Mouse (Mus musculus): Measurements from ENCODE around the gene Sh2d1a.
A peak's percentile ranks its signal among the peaks of the same experiment; 100 is the strongest.

The Sh2d1a gene

DNA sequence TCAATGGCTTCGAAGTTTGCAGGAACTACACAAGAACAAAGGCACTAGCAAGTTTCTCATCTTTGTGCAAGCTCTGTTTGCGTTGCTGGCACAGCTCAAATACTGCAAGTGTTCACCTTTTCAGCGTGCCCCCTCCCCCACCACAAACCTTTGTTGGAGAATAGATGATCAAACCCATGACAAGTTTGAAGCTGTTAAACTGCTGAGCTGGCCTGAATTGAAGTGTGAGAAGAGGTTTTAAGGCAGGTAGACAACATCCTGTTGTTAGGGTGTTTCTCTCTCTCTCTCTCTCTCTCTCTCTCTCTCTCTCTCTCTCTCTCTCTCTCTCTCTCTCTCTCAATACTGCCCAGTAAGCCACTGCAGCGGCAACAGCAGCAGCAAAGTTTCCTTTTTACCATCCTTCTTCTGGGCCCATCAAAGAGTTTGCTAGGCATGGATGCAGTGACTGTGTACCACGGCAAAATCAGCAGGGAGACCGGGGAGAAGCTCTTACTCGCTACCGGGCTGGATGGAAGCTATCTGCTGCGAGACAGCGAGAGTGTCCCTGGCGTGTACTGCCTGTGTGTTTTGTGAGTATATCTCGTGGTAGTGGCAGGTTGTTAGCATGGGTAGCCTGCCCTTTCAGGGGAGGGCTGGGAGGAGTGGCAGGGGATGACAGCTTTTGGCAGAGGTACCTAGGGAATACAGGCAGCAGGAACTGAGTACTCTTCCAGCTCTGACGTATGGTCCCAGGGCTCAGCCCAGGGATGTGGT lies at the start of gene Sh2d1a:
Sh2d1a (plus strand) TSS at position 163 of the 753 bp plus-strand sequence.
- DNase-seq (ENCODE audit: low spot score): no peak

DNA sequence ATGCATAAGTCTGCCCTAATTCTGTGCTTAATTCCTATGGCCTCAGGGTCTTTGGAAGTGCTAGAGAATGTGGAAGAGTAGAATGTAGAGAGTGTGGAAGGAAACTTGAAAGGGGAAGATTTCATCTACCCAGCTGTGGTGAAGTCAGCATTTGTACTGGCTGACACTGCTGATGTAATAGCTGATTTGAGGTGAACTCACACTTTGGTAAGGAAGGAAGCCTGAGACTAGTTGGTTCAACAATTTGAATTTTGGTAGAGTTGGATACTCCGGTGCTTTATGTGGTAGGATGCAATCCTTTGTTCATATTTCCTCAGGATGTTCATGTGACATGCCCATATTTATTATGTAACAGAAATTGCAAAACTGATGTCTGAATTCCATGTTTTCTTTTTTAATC lies 49.3 kb upstream of the Sh2d1a start:
- no peak for DNase-seq (ENCODE audit: low spot score)

DNA sequence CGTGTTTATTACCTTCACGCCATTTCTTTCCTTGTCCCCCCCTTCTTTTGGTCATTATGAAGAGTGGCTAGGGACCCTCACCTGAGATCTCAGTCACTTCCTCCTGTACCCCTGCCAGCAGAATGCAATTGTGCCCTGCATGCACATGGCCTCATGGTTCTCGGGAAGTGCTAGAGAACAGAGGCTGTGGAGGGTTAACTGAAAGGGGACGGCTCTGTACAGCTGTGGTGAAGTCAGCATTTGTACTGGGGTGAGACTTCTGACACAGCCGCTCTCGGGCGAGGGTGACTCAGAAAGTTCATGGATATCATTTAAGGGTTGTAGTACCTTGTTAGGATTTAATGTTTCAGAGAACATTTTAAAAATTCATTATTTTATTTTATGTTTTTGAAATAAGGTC lies 47.7 kb upstream of the Sh2d1a start:
- DNase-seq (ENCODE audit: low spot score): no peak

DNA sequence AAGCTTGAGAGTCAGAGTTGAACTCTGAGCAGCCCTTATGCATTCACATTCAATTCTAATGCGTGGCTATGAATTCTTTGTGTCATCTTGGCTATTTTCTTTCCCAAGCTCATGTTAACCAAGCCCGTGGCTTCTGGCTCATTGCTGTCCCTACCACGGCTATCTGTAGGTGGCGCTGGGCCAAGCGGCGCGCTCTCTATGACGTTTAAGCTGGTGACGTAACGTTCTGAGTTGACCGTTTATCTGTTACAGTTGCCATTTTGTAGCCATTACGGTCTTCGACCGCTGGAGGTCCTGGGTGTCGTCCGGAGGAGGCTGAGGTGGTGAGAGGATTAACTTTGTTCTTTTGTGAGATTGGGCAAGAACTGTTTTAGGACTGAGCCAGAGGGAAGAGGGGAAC lies 12.8 kb upstream of the Sh2d1a start, which contains the start of gene Tex13c2:
Tex13c2 (plus strand) TSS at position 246 of the 400 bp plus-strand sequence.
- DNase-seq (ENCODE audit: low spot score): peak; percentile 41

DNA sequence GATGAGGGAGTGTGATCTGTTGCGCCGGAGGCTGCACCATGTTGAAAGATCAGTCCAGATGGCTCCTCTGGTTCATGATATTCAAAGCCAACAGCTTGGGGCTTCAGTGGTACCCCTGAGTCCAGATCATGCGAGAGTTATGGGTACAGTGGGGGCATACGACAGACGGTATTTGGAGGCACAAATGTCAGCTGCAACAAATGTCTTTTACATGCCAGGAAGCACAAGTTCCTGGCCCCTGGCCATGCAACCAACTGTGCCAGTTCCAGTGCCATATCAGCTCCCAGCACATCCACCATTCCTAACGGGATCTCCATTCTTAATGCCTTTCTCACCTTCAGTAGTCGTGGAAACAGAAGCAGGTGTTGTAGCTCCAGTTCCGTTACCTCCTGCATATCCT lies 11.9 kb upstream of the Sh2d1a start:
- no peak for DNase-seq (ENCODE audit: low spot score)

DNA sequence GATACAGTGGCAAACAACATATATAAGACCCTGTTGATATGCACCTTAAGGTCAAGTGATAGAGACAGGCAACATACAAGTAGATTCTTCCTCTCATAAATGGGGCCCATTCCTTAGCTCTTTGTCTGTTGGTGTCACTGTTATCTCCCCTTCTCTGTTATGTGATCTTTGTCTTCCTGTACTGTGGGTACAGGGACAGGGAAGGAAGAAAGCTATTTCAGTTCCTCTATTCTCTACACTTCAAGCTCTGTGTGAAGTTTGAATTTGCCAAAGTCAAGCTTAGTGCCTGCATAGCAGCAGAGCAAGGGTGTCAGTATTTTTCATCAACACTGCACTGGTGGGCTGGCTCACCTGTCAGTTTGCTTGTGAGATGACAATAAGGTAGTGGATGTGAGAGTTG lies 1.7 kb upstream of the Sh2d1a start:
- DNase-seq (ENCODE audit: low spot score): no peak

DNA sequence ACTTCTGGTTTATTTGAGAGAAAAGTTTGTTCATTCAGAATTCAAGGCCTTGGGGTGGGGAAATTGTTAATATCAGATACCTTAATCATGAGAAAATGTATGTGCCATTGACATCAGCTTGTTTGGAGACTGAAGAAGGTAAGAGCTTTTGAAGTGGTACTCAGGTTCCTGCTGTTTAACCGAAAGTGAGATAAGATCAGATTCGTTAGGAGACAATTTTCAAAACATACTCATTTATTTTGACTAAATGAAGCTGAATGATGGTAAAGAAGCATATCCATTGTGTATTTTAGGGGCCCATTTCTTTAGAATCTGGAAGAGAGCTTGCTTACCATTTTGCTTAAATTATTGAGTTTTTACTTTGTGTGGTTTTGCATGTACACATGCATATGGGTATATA lies 8.9 kb downstream of the Sh2d1a start:
- DNase-seq (ENCODE audit: low spot score): no peak

DNA sequence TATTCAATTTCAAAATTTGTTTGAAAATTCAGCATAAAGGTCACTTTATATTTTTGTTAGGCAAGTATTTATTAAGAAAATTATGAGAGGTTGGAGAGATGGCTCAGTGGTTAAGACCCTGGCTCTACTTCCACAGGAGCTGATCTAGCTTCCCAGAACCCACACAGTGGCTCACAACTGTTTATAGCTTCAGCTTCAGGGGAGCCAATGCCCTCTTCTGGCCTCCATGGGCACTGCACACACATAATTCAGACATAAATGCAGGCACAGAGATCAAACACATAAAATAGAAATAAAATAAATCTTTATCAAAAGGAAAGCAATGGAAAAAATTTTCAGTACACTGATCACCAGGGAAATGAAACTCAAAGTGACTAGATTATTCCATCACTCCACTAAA lies 10.3 kb downstream of the Sh2d1a start:
- no peak for DNase-seq (ENCODE audit: low spot score)

DNA sequence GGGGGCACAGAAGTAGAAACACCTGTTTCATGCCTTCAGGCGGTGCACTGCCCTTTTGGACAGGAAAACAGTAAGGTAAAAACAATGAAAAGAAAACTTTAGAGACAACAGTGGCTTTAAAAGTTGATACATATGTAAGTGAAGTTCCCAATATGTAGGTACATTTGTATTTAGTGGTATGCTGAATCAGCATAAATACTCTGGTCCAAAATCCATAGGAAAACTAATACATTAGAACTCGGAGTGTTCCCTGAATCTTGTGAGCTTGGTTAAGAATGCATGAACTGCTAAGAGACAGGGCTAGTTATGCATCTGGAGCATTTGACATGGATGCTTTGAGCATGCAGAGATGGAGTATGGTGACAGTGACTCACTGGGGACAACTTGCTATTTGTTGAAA lies 20.6 kb downstream of the Sh2d1a start:
- no peak for DNase-seq (ENCODE audit: low spot score)

DNA sequence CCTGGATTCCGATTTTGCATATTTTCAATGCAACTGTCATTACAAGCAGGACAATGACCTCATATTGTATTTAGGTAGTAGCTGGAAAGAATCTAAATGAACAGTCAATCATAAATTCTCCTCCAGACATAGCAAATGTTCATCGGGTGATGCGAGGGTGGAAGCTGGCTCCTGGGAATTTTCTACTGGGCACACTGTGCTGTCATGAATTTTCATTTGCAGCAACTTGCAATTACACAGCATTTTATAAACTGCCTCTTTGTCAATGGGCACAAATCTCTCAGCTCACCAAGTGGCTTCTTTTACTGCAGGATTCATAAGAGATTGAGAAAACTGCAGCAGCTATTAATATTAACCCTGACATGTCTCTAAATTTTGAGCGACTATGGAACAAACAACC lies 28.4 kb downstream of the Sh2d1a start:
- no peak for DNase-seq (ENCODE audit: low spot score)

DNA sequence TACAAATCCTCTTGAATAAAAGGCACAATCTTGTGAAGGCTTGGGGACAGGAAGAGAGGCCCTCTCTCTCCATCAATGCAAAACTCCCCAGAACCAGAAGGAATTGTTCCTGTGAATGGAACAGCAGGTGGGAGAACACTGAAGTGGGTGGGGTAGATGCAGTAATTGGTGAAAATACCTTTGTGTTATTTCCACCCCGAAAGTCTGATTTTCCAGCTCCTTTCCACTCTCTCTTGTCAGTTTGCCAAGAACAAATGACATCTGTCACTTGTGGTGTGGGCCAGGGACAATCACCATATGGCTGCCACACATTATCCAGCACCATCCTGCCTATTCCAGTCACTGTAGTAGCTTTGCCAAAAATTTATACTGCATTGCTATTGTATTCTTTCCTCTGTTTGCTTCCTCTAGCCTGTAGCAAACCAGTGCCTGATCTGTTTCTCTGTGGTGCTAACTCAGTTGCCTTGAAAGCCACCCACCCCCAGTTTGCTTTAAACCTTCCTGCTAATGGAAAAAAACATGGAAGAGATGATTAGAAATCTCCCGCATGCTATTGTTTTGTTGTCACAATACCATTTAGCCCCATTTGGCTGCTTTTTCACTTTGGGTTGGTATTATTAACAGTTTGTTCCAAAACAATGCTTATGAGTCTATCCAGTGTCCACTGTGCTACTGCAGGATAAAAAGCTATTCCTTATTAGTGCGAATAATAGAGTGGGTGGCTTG lies 37.9 kb downstream of the Sh2d1a start:
- DNase-seq (ENCODE audit: low spot score): no peak

DNA sequence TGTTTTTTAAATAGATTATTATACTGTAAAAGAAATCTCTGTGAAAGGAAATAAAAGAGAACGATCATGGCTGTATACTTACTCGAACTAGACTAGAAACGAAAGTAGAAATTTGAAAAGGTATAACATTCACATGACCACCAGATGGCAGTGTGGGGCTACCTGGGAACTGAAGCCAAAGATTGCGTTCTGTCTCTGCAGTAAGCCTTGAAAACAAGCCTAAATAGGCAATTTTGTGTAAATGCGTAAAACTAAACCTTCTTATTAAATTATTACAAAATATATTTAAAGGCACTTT lies 38.5 kb downstream of the Sh2d1a start:
- peak; percentile 74 for DNase-seq (ENCODE audit: low spot score)

DNA sequence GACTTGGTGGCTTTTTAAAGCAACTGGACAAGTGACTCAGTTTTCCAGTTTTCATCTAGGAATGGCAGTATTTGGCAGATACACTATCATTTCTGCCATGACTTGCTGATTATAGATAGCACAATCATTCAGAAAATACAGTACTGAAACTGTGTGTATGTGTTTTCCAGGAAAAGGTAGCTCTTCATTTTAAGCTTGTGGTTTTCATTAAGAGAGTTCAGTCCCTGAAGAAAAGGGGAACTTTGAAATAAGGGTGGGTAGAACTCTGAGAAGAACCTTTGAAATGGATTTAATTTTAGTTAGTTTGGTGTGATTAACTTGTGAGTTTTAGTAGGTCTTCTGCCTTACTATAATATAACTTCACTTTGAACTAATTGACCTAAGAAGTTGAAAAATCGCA lies 42.8 kb downstream of the Sh2d1a start:
- no peak for DNase-seq (ENCODE audit: low spot score)

DNA sequence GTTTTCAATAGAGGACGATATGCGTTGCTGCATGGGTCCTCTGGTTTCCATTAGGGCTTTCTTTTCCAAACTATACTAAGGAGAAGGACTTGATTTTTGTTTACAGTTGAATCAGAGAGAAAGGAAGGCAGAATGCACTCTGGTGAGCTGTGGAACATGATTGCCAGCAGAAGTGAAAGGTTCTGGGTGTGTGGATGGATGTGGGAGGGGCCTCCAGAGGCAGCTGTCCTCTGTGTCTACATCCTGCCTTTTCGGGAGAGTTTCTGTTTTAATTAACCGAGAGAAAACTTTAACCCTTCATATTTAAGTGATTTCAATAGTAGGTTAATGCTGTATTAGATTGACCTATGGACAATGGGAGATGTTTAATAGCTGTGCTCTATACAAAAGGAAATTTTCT lies 46.3 kb downstream of the Sh2d1a start:
- no peak for DNase-seq (ENCODE audit: low spot score)

DNA sequence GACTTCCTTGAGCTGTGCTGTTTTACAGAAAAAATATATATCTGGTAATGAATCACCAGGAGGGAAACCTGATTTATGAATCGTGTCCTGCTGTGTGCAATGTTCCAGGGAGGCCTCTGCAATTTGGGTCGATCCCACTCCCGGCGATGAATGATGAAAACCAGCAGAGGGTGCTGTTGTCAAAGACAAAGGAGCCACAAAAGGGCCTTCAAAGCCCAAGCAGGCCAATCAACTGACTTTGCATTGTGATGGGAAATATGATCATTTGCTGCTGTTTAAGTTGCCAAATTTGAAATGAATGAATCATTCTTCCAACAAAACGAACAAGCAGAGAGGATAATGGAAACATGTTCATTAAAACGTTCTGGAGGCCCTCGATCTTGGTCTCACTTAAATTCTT lies 55.0 kb downstream of the Sh2d1a start:
- DNase-seq (ENCODE audit: low spot score): peak; percentile 44

DNA sequence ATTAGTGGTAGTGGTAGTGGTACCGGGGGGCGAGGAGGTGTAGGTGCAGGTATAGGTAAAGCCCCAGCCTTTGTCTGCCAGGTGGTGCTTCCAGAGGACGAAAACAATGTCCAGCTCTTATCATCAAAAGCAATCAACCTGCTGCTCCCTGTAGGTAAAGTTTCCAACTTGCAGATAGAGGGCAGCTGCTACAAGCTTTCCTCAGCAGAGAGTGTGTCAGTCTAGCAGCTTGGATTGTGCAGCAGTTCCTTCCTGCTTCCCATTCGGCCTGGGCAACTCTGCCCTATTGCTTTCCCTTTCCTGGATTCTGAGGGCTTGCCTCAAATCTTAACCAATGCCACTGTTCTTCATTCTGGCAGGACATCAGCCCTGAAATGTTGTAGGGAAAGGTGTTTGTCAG lies 56.4 kb downstream of the Sh2d1a start:
- no peak for DNase-seq (ENCODE audit: low spot score)
